Mouse (Mus musculus) intestine, postnatal 0 days (tissue): Measurements from ENCODE around the gene Myo10. TPM values are rescaled to one million over a fixed set of nuclear protein-coding genes. Genes with fewer than 3 reads are reported as not detected.

Experiments used
- ATAC-seq: fragments of 200-750 bp; cut with Nextera tagmentation; 2 replicates; pipeline ENCODE4 v1.8.0; 2017; ENCODE audit warnings: mild to moderate bottlenecking, moderate TSS enrichment, moderate library complexity
- H3K27ac ChIP-seq: fragments of 300-500 bp; sonication (generic); 2 replicates; pipeline ENCODE4 v1.5.1; 2014; ENCODE audit warnings: mild to moderate bottlenecking, low read depth, low read length, moderate library complexity
- H3K27me3 ChIP-seq: fragments of 300-500 bp; sonication (generic); replicated peaks from 2 replicates; pipeline ENCODE4 v1.6.1; 2014; ENCODE audit warnings: low read length, mixed read lengths; ENCODE audit not compliant: control insufficient read depth, insufficient read depth
- H3K36me3 ChIP-seq: fragments of 300-500 bp; sonication (generic); 2 replicates; pipeline ENCODE4 v1.6.1; 2014; ENCODE audit warnings: mild to moderate bottlenecking, moderate library complexity; ENCODE audit not compliant: control insufficient read depth, insufficient read depth
- H3K4me1 ChIP-seq: fragments of 300-500 bp; sonication (generic); replicated peaks from 2 replicates; pipeline ENCODE4 v1.6.1; 2014; ENCODE audit warnings: antibody characterized with exemption, low read length, mixed read lengths; ENCODE audit not compliant: control insufficient read depth, insufficient read depth
- H3K4me2 ChIP-seq: fragments of 300-500 bp; sonication (generic); replicated peaks from 2 replicates; pipeline ENCODE4 v1.6.1; 2014; ENCODE audit warnings: low read depth, mild to moderate bottlenecking, moderate library complexity
- H3K4me3 ChIP-seq: fragments of 300-500 bp; sonication (generic); 2 replicates; pipeline ENCODE4 v1.5.1; 2014; ENCODE audit warnings: low read depth, low read length
- H3K9ac ChIP-seq: fragments of 300-500 bp; sonication (generic); 2 replicates; pipeline ENCODE4 v1.6.1; 2014; ENCODE audit warnings: mild to moderate bottlenecking, low read depth, low read length
- H3K9me3 ChIP-seq: fragments of 300-500 bp; sonication (generic); 2 replicates; pipeline ENCODE4 v1.6.1; 2016; ENCODE audit warnings: mixed run types; ENCODE audit not compliant: control insufficient read depth
- CTCF ChIP-seq: sonication (generic); IDR thresholded peaks from 2 replicates; pipeline ENCODE4 v1.5.1; 2016; ENCODE audit warnings: low read depth, mild to moderate bottlenecking, control low read depth, antibody characterized with exemption, moderate library complexity
- WGBS: fragments of 180-500 bp; shearing (Covaris S2); extraction: QIAGEN DNeasy Blood & Tissue Kit; methylation state at CpG from one replicate; pipeline ENCODE4 v1.1.7; 2014; 5-methylcytosine and 5-hydroxymethylcytosine counted together
- polyA plus RNA-seq: library from polyadenylated mRNA; unstranded; fragments of >200 nt; fragmentation: Nextera tagmentation; extraction: Ambion mirVana; gene quantifications from 2 replicates; pipeline ENCODE4 v1.2.1, GENCODE M21; 2015

The Myo10 gene
- polyA plus RNA-seq, 1 experiment from 2014 or later, result 9.5 TPM

DNA sequence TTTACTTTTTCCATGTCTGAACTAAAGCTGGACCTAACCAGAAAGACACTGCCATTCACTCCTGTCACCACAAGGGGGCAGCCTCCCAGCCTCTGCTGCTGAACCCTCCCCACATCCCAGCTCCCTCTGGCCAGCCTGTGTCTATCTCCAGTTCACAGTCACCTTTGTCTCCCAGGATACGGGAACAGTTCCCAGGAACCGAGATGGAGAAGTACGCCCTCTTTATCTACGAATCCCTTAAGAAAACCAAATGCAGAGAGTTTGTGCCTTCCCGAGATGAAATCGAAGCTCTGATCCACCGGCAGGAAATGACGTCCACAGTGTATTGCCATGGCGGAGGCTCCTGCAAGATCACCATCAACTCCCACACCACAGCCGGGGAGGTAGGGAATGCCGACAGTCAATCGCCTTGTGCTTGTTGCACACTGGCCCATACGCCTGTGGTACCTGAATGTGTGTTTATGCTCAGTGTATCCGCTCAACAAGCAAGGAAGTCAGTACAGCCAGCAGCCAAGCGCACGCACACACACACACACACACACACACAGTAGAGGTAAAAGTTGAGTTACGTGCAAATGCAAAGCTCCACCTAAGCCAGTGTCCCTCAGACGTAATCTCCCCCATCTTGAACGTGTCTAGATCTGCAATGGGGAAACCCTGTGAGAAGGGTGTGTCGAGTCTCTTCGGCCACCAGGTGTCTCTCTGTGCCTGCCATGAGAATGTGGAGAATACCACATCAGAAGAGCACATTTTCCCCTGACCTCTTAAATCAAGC is 183.2 kb downstream of the Myo10 start:
- 81% methylated on average over 21 of the region's 21 CpGs for WGBS
- Histone ChIP-seq H3K9me3 (no peaks in the 10 kb centered on the region), H3K36me3 (peaks cover 88% of the 10 kb centered on the region), H3K9ac (no peak overlapping the region), H3K4me1 (no peaks in the 10 kb centered on the region), H3K4me2 (no peak overlapping the region), H3K27me3 (no peaks in the 10 kb centered on the region), H3K4me3 (no peak overlapping the region), H3K27ac (0 out of 2 replicates have a peak overlapping the region, but pooled peaks have one; percentile 2)
- TF ChIP-seq CTCF, result peak; percentile 90
- no peak; the same call in none of the 2 replicates for ATAC-seq

DNA sequence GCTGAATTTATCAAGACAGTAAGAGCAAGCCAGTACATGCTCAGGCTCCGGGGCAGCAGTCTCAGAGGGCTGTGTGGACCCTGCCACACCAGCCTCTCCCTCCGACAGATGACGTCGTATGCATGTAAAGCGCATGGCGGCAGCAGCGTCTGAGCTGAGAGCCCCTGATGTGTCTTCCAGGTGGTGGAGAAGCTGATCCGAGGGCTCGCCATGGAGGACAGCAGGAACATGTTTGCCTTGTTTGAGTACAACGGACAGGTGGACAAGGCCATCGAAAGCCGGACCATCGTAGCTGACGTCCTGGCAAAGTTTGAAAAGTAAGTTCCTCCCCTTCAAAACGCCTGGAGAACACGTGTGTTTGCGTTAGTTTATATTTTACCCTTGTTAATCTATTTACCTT is 184.0 kb downstream of the Myo10 start:
- Histone ChIP-seq H3K36me3 (peaks cover 88% of the 10 kb centered on the region), H3K9me3 (no peaks in the 10 kb centered on the region), H3K4me2 (no peak overlapping the region), H3K27ac (no peak overlapping the region; the same call in 1 of the 2 replicates), H3K4me3 (no peak overlapping the region), H3K27me3 (no peaks in the 10 kb centered on the region), H3K9ac (no peak overlapping the region), H3K4me1 (no peaks in the 10 kb centered on the region)
- TF ChIP-seq CTCF, result no peak
- no peak for ATAC-seq
- WGBS, result 88% methylated on average over 17 of the region's 17 CpGs

GRCm38 (mm10) chr15:25806878-25807277 is 184.6 kb downstream of the Myo10 start:
- Histone ChIP-seq H3K27ac (no peak overlapping the region), H3K4me3 (no peak overlapping the region), H3K4me2 (no peak overlapping the region), H3K4me1 (no peaks in the 10 kb centered on the region), H3K27me3 (no peaks in the 10 kb centered on the region), H3K9ac (no peak overlapping the region), H3K9me3 (no peaks in the 10 kb centered on the region), H3K36me3 (peaks cover 88% of the 10 kb centered on the region)
- 85% methylated on average over 9 of the region's 9 CpGs for WGBS
- TF ChIP-seq CTCF, result no peak
- no peak for ATAC-seq

GRCm38 (mm10) chr15:25808677-25809460 is 186.5 kb downstream of the Myo10 start:
- no peaks in the 10 kb centered on the region for H3K27me3 ChIP-seq
- H3K4me1 ChIP-seq, result no peaks in the 10 kb centered on the region
- no peak overlapping the region for H3K27ac ChIP-seq
- peaks cover 92% of the 10 kb centered on the region for H3K36me3 ChIP-seq
- H3K9me3 ChIP-seq, result no peaks in the 10 kb centered on the region
- H3K9ac ChIP-seq, result no peak overlapping the region
- no peak overlapping the region for H3K4me2 ChIP-seq
- no peak for TF ChIP-seq CTCF
- WGBS, result 87% methylated on average over 20 of the region's 20 CpGs
- H3K4me3 ChIP-seq, result no peak overlapping the region
- no peak for ATAC-seq

- no peak for TF ChIP-seq CTCF
- H3K4me2 ChIP-seq, result no peak overlapping the region
- no peaks in the 10 kb centered on the region for H3K27me3 ChIP-seq
- H3K4me3 ChIP-seq, result no peak overlapping the region
- no peak for ATAC-seq
- no peaks in the 10 kb centered on the region for H3K4me1 ChIP-seq
- no peak overlapping the region for H3K9ac ChIP-seq
- H3K9me3 ChIP-seq, result no peaks in the 10 kb centered on the region
- H3K36me3 ChIP-seq, result peaks cover 85% of the 10 kb centered on the region
- WGBS, result 63% methylated on average over 6 of the region's 6 CpGs
- H3K27ac ChIP-seq, result no peak overlapping the region
These were observed 187.3 kb downstream of the Myo10 start for GRCm38 (mm10) chr15:25809669-25810068.

- WGBS, result 87% methylated on average over 11 of the region's 11 CpGs
- Histone ChIP-seq H3K9me3 (no peaks in the 10 kb centered on the region), H3K9ac (no peak overlapping the region), H3K27me3 (no peaks in the 10 kb centered on the region), H3K36me3 (peaks cover 68% of the 10 kb centered on the region), H3K4me1 (no peaks in the 10 kb centered on the region), H3K4me3 (no peak overlapping the region), H3K4me2 (no peak overlapping the region), H3K27ac (no peak overlapping the region)
- TF ChIP-seq CTCF, result peak; percentile 44
- no peak for ATAC-seq
These were observed 189.5 kb downstream of the Myo10 start for GRCm38 (mm10) chr15:25811834-25812250.
